Mouse (Mus musculus): ENCODE data around the gene Eps8. TPM values are rescaled to one million over a fixed set of nuclear protein-coding genes. Genes with fewer than 3 reads are reported as not detected.

Eps8 gene
- polyA plus RNA-seq, 1 experiment from 2014 or later, result 24.9 TPM

DNA sequence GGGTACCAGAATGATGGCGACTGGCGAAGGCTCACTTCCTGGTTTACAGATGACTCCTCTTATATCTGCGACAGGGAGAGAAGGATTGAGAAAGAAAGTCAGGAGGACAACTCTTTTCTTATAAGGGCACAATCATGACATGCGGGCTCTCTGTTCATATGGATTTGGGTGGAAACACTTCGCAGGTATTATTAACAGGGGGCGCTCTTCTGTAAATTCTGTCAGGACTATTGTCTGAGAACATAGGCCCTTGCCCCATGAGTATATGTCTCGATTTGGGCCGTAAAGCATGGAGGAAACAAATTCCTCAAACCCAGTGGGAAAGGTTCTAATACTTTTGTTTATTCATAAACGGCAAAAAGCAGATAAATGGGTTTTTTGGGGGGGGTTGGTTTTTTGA, 16.1 kb upstream of the Eps8 start:
- no peak overlapping the region for H3K27ac ChIP-seq (ENCODE audit: low read depth, low read length)
- WGBS, result 95% methylated on average over 9 of the region's 9 CpGs
- no peaks in the 10 kb centered on the region for H3K4me1 ChIP-seq (ENCODE audit: control insufficient read depth, insufficient read depth, low read length)
- H3K4me3 ChIP-seq (ENCODE audit: low read depth, low read length), result no peak overlapping the region
- ATAC-seq (ENCODE audit: low read depth), result no peak
- no peak overlapping the region for H3K4me2 ChIP-seq (ENCODE audit: low read depth, low read length)
- H3K9me3 ChIP-seq (ENCODE audit: control insufficient read depth, low read length), result no peaks in the 10 kb centered on the region
- no peak overlapping the region for H3K9ac ChIP-seq (replicated peaks; ENCODE audit: low read depth, low read length)
- H3K27me3 ChIP-seq (ENCODE audit: control insufficient read depth, insufficient read depth, low read length), result no peaks in the 10 kb centered on the region
- no peaks in the 10 kb centered on the region for H3K36me3 ChIP-seq (ENCODE audit: control insufficient read depth, insufficient read depth, low read length)

DNA sequence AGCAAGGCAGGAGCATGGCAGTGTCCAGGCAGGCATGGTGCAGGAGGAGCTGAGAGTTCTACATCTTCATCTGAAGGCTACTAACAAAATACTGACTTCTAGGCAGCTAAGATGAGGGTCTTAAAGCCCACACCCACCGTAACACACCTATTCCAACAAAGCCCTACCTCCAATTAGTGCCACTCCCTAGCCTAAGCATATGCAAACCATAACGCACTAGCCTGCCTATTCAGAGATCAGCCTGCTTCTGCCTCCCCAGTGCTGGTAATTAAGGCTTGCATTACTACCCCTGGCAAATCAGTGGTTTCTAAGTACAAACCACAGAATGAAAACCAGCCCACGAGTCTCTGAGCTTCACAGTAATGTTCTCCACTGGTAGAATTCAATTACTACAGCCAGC, 15.2 kb upstream of the Eps8 start:
- 83% methylated on average over 3 of the region's 3 CpGs for WGBS

DNA sequence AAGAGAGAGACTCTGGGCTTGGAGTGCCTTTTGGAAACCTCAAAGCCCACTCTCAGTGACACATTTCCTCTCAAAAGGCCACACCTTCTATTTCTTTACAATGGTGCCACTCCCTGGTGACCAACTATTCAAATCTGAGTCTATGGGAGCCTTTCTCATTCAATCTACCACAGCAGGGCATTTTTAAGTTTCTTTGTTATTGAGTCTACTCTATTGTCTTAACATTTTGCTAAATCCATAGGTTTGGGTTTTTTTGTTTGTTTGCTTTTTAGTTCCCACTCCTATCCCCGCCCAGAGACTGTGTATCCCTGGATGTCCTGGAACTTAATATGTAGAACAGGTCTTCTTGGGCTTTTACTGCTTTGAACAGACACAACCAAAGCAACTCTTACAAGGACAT, 14.8 kb upstream of the Eps8 start:
- H3K4me3 ChIP-seq (ENCODE audit: low read depth, low read length), result no peak overlapping the region
- no peak for ATAC-seq (ENCODE audit: low read depth)
- no peak overlapping the region for H3K27ac ChIP-seq (ENCODE audit: low read depth, low read length)
- no peaks in the 10 kb centered on the region for H3K4me1 ChIP-seq (ENCODE audit: control insufficient read depth, insufficient read depth, low read length)
- H3K9me3 ChIP-seq (ENCODE audit: control insufficient read depth, low read length), result no peaks in the 10 kb centered on the region
- no peaks in the 10 kb centered on the region for H3K36me3 ChIP-seq (ENCODE audit: control insufficient read depth, insufficient read depth, low read length)
- no peaks in the 10 kb centered on the region for H3K27me3 ChIP-seq (ENCODE audit: control insufficient read depth, insufficient read depth, low read length)
- H3K9ac ChIP-seq (replicated peaks; ENCODE audit: low read depth, low read length), result no peak overlapping the region
- no peak overlapping the region for H3K4me2 ChIP-seq (ENCODE audit: low read depth, low read length)
- WGBS, result 71% methylated on average over 1 of the region's 1 CpGs

More for the DNA sequence above, 15.2 kb upstream of the Eps8 start:
- Histone ChIP-seq H3K4me1 (ENCODE audit: control insufficient read depth, insufficient read depth, low read length) (no peaks in the 10 kb centered on the region), H3K4me3 (ENCODE audit: low read depth, low read length) (no peak overlapping the region), H3K27me3 (ENCODE audit: control insufficient read depth, insufficient read depth, low read length) (no peaks in the 10 kb centered on the region), H3K27ac (ENCODE audit: low read depth, low read length) (no peak overlapping the region), H3K36me3 (ENCODE audit: control insufficient read depth, insufficient read depth, low read length) (no peaks in the 10 kb centered on the region), H3K9ac (replicated peaks; ENCODE audit: low read depth, low read length) (no peak overlapping the region), H3K9me3 (ENCODE audit: control insufficient read depth, low read length) (no peaks in the 10 kb centered on the region), H3K4me2 (ENCODE audit: low read depth, low read length) (no peak overlapping the region)
- no peak for ATAC-seq (ENCODE audit: low read depth)

DNA sequence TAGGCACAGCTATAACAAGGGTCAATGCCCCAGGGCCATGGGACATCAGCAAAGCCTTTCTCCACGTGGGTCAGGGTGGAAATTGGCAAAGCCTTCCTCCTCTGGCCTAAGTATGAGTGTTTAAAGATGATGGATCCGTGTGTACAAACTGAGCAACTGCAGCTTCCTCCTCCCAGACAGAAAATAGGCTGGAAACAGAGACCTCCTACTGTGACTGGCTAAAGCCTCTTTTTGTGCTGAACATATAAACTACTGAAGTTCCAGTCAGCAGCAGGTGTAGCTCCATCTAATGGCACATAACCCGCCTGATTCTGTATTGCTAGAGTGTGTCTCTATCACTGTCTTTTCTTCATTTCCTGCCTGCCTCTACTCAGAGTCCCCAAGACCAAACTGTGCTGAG, 13.7 kb upstream of the Eps8 start:
- H3K4me3 ChIP-seq (ENCODE audit: low read depth, low read length), result no peak overlapping the region
- no peaks in the 10 kb centered on the region for H3K27me3 ChIP-seq (ENCODE audit: control insufficient read depth, insufficient read depth, low read length)
- H3K4me1 ChIP-seq (ENCODE audit: control insufficient read depth, insufficient read depth, low read length), result no peaks in the 10 kb centered on the region
- no peak overlapping the region for H3K9ac ChIP-seq (replicated peaks; ENCODE audit: low read depth, low read length)
- ATAC-seq (ENCODE audit: low read depth), result no peak
- H3K9me3 ChIP-seq (ENCODE audit: control insufficient read depth, low read length), result no peaks in the 10 kb centered on the region
- no peaks in the 10 kb centered on the region for H3K36me3 ChIP-seq (ENCODE audit: control insufficient read depth, insufficient read depth, low read length)
- WGBS, result 53% methylated on average over 3 of the region's 3 CpGs
- H3K4me2 ChIP-seq (ENCODE audit: low read depth, low read length), result no peak overlapping the region
- no peak overlapping the region for H3K27ac ChIP-seq (ENCODE audit: low read depth, low read length)

DNA sequence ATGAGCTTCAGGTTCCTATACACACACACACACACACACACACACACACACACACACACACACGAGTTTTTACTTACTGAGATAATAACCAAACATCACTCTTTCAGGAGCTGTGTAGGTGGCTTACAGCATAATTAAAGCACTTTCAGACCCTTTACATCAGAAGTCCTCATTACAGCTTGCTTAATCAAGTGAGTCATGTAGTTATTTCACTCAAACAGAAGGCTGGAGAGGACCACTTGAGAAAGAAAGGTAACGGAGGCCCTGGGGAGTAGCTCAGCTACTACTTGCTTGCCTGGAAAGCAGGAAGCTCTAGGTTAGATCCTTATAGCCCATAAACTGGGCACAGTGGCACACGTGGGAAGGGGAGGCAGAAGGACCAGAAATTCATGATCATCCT, 13.0 kb upstream of the Eps8 start:
- no peak for ATAC-seq (ENCODE audit: low read depth)
- Histone ChIP-seq H3K9me3 (ENCODE audit: control insufficient read depth, low read length) (no peaks in the 10 kb centered on the region), H3K36me3 (ENCODE audit: control insufficient read depth, insufficient read depth, low read length) (no peaks in the 10 kb centered on the region), H3K9ac (replicated peaks; ENCODE audit: low read depth, low read length) (no peak overlapping the region), H3K4me3 (ENCODE audit: low read depth, low read length) (no peak overlapping the region), H3K4me2 (ENCODE audit: low read depth, low read length) (no peak overlapping the region), H3K27me3 (ENCODE audit: control insufficient read depth, insufficient read depth, low read length) (no peaks in the 10 kb centered on the region), H3K4me1 (ENCODE audit: control insufficient read depth, insufficient read depth, low read length) (no peaks in the 10 kb centered on the region), H3K27ac (ENCODE audit: low read depth, low read length) (no peak overlapping the region)
- WGBS, result 84% methylated on average over 3 of the region's 3 CpGs

DNA sequence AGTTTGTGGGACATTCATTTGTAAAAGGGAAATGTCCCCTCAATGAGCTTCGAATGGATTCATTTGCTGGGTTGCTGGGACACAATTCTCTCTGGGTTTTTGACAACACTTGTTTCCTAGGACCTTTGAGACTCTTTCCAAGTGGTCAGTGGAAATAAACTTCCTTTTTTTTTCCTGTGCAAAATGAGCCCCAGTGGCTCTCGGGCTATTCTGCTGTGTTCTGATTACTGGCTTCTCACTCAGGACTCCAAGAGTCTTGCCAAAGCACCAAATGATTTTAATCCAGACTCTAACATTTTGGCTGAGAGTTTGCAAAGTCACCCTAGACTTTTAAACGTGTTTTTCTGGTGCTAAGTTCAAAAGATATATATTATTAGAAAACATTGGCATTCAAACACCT, 10.3 kb upstream of the Eps8 start:
- H3K4me2 ChIP-seq (ENCODE audit: low read depth, low read length), result no peak overlapping the region
- no peaks in the 10 kb centered on the region for H3K27me3 ChIP-seq (ENCODE audit: control insufficient read depth, insufficient read depth, low read length)
- H3K9ac ChIP-seq (replicated peaks; ENCODE audit: low read depth, low read length), result no peak overlapping the region
- H3K4me1 ChIP-seq (ENCODE audit: control insufficient read depth, insufficient read depth, low read length), result no peaks in the 10 kb centered on the region
- 78% methylated on average over 3 of the region's 3 CpGs for WGBS
- H3K9me3 ChIP-seq (ENCODE audit: control insufficient read depth, low read length), result no peaks in the 10 kb centered on the region
- ATAC-seq (ENCODE audit: low read depth), result no peak
- no peak overlapping the region for H3K27ac ChIP-seq (ENCODE audit: low read depth, low read length)
- no peak overlapping the region for H3K4me3 ChIP-seq (ENCODE audit: low read depth, low read length)
- no peaks in the 10 kb centered on the region for H3K36me3 ChIP-seq (ENCODE audit: control insufficient read depth, insufficient read depth, low read length)

DNA sequence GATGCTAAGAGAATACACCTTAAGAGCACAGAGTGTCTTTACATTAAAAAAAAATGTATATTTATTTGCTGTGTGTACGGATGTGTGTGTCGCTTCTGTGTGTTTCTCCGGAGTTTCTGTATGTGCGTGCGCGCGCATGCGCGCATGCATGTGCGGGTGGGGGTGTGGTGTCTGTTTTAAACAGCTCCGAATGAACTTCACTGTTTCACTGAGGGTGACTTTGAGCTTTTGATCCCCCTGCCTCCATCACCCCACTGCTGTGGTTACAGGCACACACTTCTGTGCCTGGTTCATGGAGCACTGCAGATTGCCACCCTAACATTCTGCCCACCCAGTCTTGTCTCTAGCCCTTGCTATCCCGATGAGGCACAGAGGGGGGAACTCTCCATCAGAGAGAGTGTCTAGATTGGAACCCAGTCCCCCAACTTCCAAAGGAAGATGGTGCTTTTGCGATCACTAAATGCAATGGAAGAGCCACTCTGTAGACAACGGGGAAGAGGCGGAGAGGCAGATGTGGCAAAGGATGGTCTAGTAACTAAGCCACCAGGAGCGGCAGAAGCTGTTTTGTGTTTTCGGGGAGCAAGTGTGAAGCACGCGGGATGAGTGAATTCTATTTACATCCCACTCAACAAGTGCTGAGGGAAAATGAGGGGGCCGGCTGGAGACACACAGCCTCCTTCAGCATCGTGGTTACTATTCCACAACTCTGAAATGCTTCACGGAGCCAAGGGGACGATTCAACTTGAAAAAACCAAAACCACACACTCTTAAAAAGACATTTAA, 7.1 kb upstream of the Eps8 start:
- 94% methylated on average over 23 of the region's 23 CpGs for WGBS
- ATAC-seq (ENCODE audit: low read depth), result no peak
- H3K27me3 ChIP-seq (ENCODE audit: control insufficient read depth, insufficient read depth, low read length), result no peaks in the 10 kb centered on the region
- H3K36me3 ChIP-seq (ENCODE audit: control insufficient read depth, insufficient read depth, low read length), result no peaks in the 10 kb centered on the region
- no peak overlapping the region for H3K4me3 ChIP-seq (ENCODE audit: low read depth, low read length)
- no peak overlapping the region for H3K27ac ChIP-seq (ENCODE audit: low read depth, low read length)
- no peak overlapping the region for H3K9ac ChIP-seq (replicated peaks; ENCODE audit: low read depth, low read length)
- no peaks in the 10 kb centered on the region for H3K4me1 ChIP-seq (ENCODE audit: control insufficient read depth, insufficient read depth, low read length)
- no peak overlapping the region for H3K4me2 ChIP-seq (ENCODE audit: low read depth, low read length)
- H3K9me3 ChIP-seq (ENCODE audit: control insufficient read depth, low read length), result no peaks in the 10 kb centered on the region

DNA sequence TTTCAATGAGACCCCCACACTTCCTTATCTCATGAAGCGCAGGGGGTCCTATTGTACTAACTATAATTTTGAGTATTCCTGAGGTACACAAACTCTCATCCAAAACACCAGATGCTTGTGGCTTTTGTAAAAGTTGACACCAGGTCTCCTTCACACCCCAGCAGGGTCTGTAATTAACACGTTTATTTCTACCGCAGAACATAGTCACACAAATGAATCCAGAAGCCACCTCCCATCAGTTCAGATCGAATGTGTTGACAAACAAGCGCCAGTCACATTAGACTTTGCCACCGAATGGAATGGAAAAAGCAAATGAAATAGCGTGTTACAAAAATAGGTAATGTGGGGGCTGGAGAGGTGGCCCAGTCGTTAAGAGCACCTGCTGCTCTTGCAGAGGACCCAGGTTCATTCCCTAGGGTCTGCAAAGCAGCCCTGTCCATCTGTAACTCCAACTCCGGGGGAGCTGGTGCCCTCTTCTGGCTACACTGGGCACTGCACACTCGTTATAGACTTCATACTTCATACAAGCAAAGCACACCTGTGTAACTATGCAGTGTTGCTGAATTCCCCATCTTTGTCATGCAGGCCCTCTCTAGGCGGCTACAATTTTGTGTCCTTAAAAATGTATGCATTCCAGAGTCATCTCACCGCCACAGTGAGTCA, 3.9 kb upstream of the Eps8 start:
- Histone ChIP-seq H3K4me2 (ENCODE audit: low read depth, low read length) (no peak overlapping the region), H3K4me1 (ENCODE audit: control insufficient read depth, insufficient read depth, low read length) (no peaks in the 10 kb centered on the region), H3K27ac (ENCODE audit: low read depth, low read length) (no peak overlapping the region), H3K9ac (replicated peaks; ENCODE audit: low read depth, low read length) (no peak overlapping the region), H3K36me3 (ENCODE audit: control insufficient read depth, insufficient read depth, low read length) (no peaks in the 10 kb centered on the region), H3K4me3 (ENCODE audit: low read depth, low read length) (no peak overlapping the region), H3K27me3 (ENCODE audit: control insufficient read depth, insufficient read depth, low read length) (no peaks in the 10 kb centered on the region), H3K9me3 (ENCODE audit: control insufficient read depth, low read length) (no peaks in the 10 kb centered on the region)
- ATAC-seq (ENCODE audit: low read depth), result no peak
- 83% methylated on average over 12 of the region's 12 CpGs for WGBS

DNA sequence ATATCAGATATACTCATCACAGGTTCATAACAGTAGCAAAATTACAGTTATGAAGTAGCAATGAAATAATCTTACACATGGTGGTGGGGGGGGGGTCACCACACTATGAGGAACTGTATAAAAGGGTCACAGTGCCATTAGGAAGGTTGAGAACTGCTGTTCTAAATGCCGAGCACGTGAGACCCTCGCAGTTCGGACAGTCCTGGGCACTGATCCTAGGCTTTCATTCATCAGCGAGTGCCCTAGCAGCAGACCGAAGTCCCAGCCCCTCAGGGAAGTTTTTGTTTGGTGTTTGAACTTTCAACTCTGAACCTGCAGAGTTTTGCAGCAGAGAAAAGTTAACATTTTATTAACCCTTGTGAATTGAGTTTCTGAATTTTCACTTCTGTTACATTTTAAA, 2.5 kb upstream of the Eps8 start:
- Histone ChIP-seq H3K9me3 (ENCODE audit: control insufficient read depth, low read length) (no peaks in the 10 kb centered on the region), H3K4me3 (ENCODE audit: low read depth, low read length) (no peak overlapping the region), H3K4me2 (ENCODE audit: low read depth, low read length) (no peak overlapping the region), H3K36me3 (ENCODE audit: control insufficient read depth, insufficient read depth, low read length) (no peaks in the 10 kb centered on the region), H3K27ac (ENCODE audit: low read depth, low read length) (no peak overlapping the region), H3K27me3 (ENCODE audit: control insufficient read depth, insufficient read depth, low read length) (no peaks in the 10 kb centered on the region), H3K4me1 (ENCODE audit: control insufficient read depth, insufficient read depth, low read length) (no peaks in the 10 kb centered on the region), H3K9ac (replicated peaks; ENCODE audit: low read depth, low read length) (no peak overlapping the region)
- WGBS, result 75% methylated on average over 6 of the region's 6 CpGs
- ATAC-seq (ENCODE audit: low read depth), result no peak

All from neural tube, embryonic 14.5 days (tissue).